Mouse (Mus musculus): ENCODE results near the gene Trim40. TPM values are rescaled to one million over a fixed set of nuclear protein-coding genes. Genes with fewer than 3 reads are reported as not detected.
A peak's percentile ranks its signal among the peaks of the same experiment; 100 is the strongest.

Gene Trim40
- polyA plus RNA-seq, 1 experiment, result not detected

- H3K4me1 ChIP-seq, result peaks cover 62% of the 10 kb centered on the region
- TF ChIP-seq GATA1 (IDR thresholded peaks at IDR 0.05; ENCODE audit: borderline replicate concordance, low read length) (no peak), FLI1 (IDR thresholded peaks at IDR 0.05; ENCODE audit: low read length) (no peak)
- no peaks in the 10 kb centered on the region for H3K9me3 ChIP-seq
- no peaks in the 10 kb centered on the region for H3K36me3 ChIP-seq (replicated peaks; ENCODE audit: low read length)
- peaks cover 49% of the 10 kb centered on the region for H3K27me3 ChIP-seq (replicated peaks)
- H3K4me3 ChIP-seq (replicated peaks), result no peak overlapping the region
Observed at GRCm38 (mm10) chr17:36868836-36869235, 21.1 kb downstream of the Trim40 start.

GRCm38 (mm10) chr17:36866719-36867527, 23.0 kb downstream of the Trim40 start, which contains the start of gene Trim15:
TSS of gene Trim15 (minus strand) at chr17:36867210.
- Histone ChIP-seq H3K36me3 (replicated peaks; ENCODE audit: low read length) (no peaks in the 10 kb centered on the region), H3K9me3 (no peaks in the 10 kb centered on the region), H3K4me1 (peaks cover 58% of the 10 kb centered on the region), H3K27me3 (replicated peaks) (peaks cover 40% of the 10 kb centered on the region), H3K4me3 (replicated peaks) (peak within 1 kb of the TSS; percentile 88)
- no peak for TF ChIP-seq GATA1 (IDR thresholded peaks at IDR 0.05; ENCODE audit: borderline replicate concordance, low read length)
- TF ChIP-seq FLI1 (IDR thresholded peaks at IDR 0.05; ENCODE audit: low read length), result no peak

- H3K4me1 ChIP-seq, result peaks cover 79% of the 10 kb centered on the region
- H3K4me3 ChIP-seq (replicated peaks), result no peak overlapping the region
- peaks cover 26% of the 10 kb centered on the region for H3K36me3 ChIP-seq (replicated peaks; ENCODE audit: low read length)
- H3K9me3 ChIP-seq, result no peaks in the 10 kb centered on the region
- no peak for TF ChIP-seq GATA1 (IDR thresholded peaks at IDR 0.05; ENCODE audit: borderline replicate concordance, low read length)
- no peak for TF ChIP-seq FLI1 (IDR thresholded peaks at IDR 0.05; ENCODE audit: low read length)
- H3K27me3 ChIP-seq (replicated peaks), result peaks cover 15% of the 10 kb centered on the region
Observed at GRCm38 (mm10) chr17:36861680-36862079, 28.2 kb downstream of the Trim40 start.

GRCm38 (mm10) chr17:36858181-36858580, 31.7 kb downstream of the Trim40 start:
- Histone ChIP-seq H3K4me3 (replicated peaks) (peak overlapping the region; percentile 81), H3K4me1 (peaks cover 76% of the 10 kb centered on the region), H3K9me3 (no peaks in the 10 kb centered on the region), H3K27me3 (replicated peaks) (no peaks in the 10 kb centered on the region), H3K36me3 (replicated peaks; ENCODE audit: low read length) (peaks cover 59% of the 10 kb centered on the region)
- TF ChIP-seq FLI1 (IDR thresholded peaks at IDR 0.05; ENCODE audit: low read length) (no peak), GATA1 (IDR thresholded peaks at IDR 0.05; ENCODE audit: borderline replicate concordance, low read length) (no peak)

GRCm38 (mm10) chr17:36856236-36856635, 33.7 kb downstream of the Trim40 start:
- Histone ChIP-seq H3K9me3 (no peaks in the 10 kb centered on the region), H3K4me1 (peaks cover 69% of the 10 kb centered on the region), H3K27me3 (replicated peaks) (no peaks in the 10 kb centered on the region), H3K4me3 (replicated peaks) (no peak overlapping the region), H3K36me3 (replicated peaks; ENCODE audit: low read length) (peaks cover 78% of the 10 kb centered on the region)
- no peak for TF ChIP-seq GATA1 (IDR thresholded peaks at IDR 0.05; ENCODE audit: borderline replicate concordance, low read length)

- TF ChIP-seq FLI1 (IDR thresholded peaks at IDR 0.05; ENCODE audit: low read length) (no peak), GATA1 (IDR thresholded peaks at IDR 0.05; ENCODE audit: borderline replicate concordance, low read length) (no peak)
- Histone ChIP-seq H3K4me1 (peaks cover 69% of the 10 kb centered on the region), H3K27me3 (replicated peaks) (no peaks in the 10 kb centered on the region), H3K4me3 (replicated peaks) (no peak overlapping the region), H3K9me3 (no peaks in the 10 kb centered on the region), H3K36me3 (replicated peaks; ENCODE audit: low read length) (peaks cover 86% of the 10 kb centered on the region)
Observed at GRCm38 (mm10) chr17:36855484-36855883, 34.4 kb downstream of the Trim40 start.

- H3K27me3 ChIP-seq (replicated peaks), result no peaks in the 10 kb centered on the region
- no peak overlapping the region for H3K4me3 ChIP-seq (replicated peaks)
- peaks cover 61% of the 10 kb centered on the region for H3K4me1 ChIP-seq
- peaks cover 68% of the 10 kb centered on the region for H3K36me3 ChIP-seq (replicated peaks; ENCODE audit: low read length)
- TF ChIP-seq FLI1 (IDR thresholded peaks at IDR 0.05; ENCODE audit: low read length) (no peak), GATA1 (IDR thresholded peaks at IDR 0.05; ENCODE audit: borderline replicate concordance, low read length) (no peak)
- H3K9me3 ChIP-seq, result no peaks in the 10 kb centered on the region
Observed at GRCm38 (mm10) chr17:36851627-36852026, 38.3 kb downstream of the Trim40 start.

- no peaks in the 10 kb centered on the region for H3K27me3 ChIP-seq (replicated peaks)
- H3K4me1 ChIP-seq, result peaks cover 61% of the 10 kb centered on the region
- TF ChIP-seq FLI1 (IDR thresholded peaks at IDR 0.05; ENCODE audit: low read length) (no peak), GATA1 (IDR thresholded peaks at IDR 0.05; ENCODE audit: borderline replicate concordance, low read length) (no peak)
- peaks cover 67% of the 10 kb centered on the region for H3K36me3 ChIP-seq (replicated peaks; ENCODE audit: low read length)
- no peak overlapping the region for H3K4me3 ChIP-seq (replicated peaks)
- no peaks in the 10 kb centered on the region for H3K9me3 ChIP-seq
Observed at GRCm38 (mm10) chr17:36851200-36851599, 38.7 kb downstream of the Trim40 start.

- Histone ChIP-seq H3K27me3 (replicated peaks) (no peaks in the 10 kb centered on the region), H3K9me3 (no peaks in the 10 kb centered on the region), H3K36me3 (replicated peaks; ENCODE audit: low read length) (peaks cover 57% of the 10 kb centered on the region), H3K4me3 (replicated peaks) (peak overlapping the region; percentile 44), H3K4me1 (peaks cover 67% of the 10 kb centered on the region)
- TF ChIP-seq GATA1 (IDR thresholded peaks at IDR 0.05; ENCODE audit: borderline replicate concordance, low read length) (no peak), FLI1 (IDR thresholded peaks at IDR 0.05; ENCODE audit: low read length) (no peak)
Observed at GRCm38 (mm10) chr17:36849992-36850391, 39.9 kb downstream of the Trim40 start.

GRCm38 (mm10) chr17:36848911-36849310, 41.0 kb downstream of the Trim40 start:
- TF ChIP-seq GATA1 (IDR thresholded peaks at IDR 0.05; ENCODE audit: borderline replicate concordance, low read length) (no peak), FLI1 (IDR thresholded peaks at IDR 0.05; ENCODE audit: low read length) (no peak)
- Histone ChIP-seq H3K4me3 (replicated peaks) (no peak overlapping the region), H3K27me3 (replicated peaks) (no peaks in the 10 kb centered on the region), H3K9me3 (no peaks in the 10 kb centered on the region), H3K36me3 (replicated peaks; ENCODE audit: low read length) (peaks cover 47% of the 10 kb centered on the region), H3K4me1 (peaks cover 78% of the 10 kb centered on the region)
